ENCODE assay signal across 20 mouse cellular contexts in genomic region chr15:25872118-25872517, GRCm38 (mm10). TPM values are rescaled to one million over a fixed set of nuclear protein-coding genes. Genes with fewer than 3 reads are reported as not detected.
DNase-seq lines count a peak whose midpoint lies in the region; ATAC-seq and TF ChIP-seq lines count a peak whose summit lies in the region.
"Had no signal": no experiment of that assay in that cellular context is flagged by ENCODE, and none has a peak within 500 bp of the region (broad histone marks: within the 10 kb centered on the region; RNA-seq: fewer than 3 reads in every experiment).

No protein-coding gene starts in this region.

- H3K27me3 ChIP-seq in intestine, embryonic 16.5 days (replicated peaks; ENCODE audit: control insufficient read depth, insufficient read depth, low read length), result no peaks in the 10 kb centered on the region
- no peaks in the 10 kb centered on the region for H3K27me3 ChIP-seq in intestine, embryonic 15.5 days (replicated peaks)
- no peaks in the 10 kb centered on the region for H3K27me3 ChIP-seq in C2C12 (ENCODE audit: control insufficient read depth, insufficient read depth, insufficient read length)
- no peaks in the 10 kb centered on the region for H3K27me3 ChIP-seq in embryonic facial prominence, embryonic 11.5 days (ENCODE audit: control insufficient read depth, insufficient read depth, low read length)
- no peaks in the 10 kb centered on the region for H3K27me3 ChIP-seq in limb, embryonic 12.5 days
- H3K27me3 ChIP-seq: neural tube, embryonic 13.5 days had no signal

- TF ChIP-seq CTCF in C2C12 (IDR thresholded peaks at IDR 0.05; ENCODE audit: control insufficient read depth, insufficient read depth, insufficient read length), result no peak

- no peak overlapping the region for H3K4me3 ChIP-seq in intestine, embryonic 16.5 days (ENCODE audit: low read length)
- H3K4me3 ChIP-seq in intestine, embryonic 15.5 days (replicated peaks), result no peak overlapping the region
- H3K4me3 ChIP-seq in C2C12 (ENCODE audit: insufficient read depth, poor library complexity, severe bottlenecking), result no peak overlapping the region
- H3K4me3 ChIP-seq in embryonic facial prominence, embryonic 11.5 days (ENCODE audit: low read depth, low read length), result no peak overlapping the region
- no peak overlapping the region for H3K4me3 ChIP-seq in limb, embryonic 12.5 days (replicated peaks)
- H3K4me3 ChIP-seq: heart, embryonic 10.5 days; midbrain, embryonic 10.5 days; neural tube, embryonic 13.5 days had no signal

- H3K4me2 ChIP-seq in intestine, embryonic 16.5 days (ENCODE audit: low read depth, low read length), result no peak overlapping the region
- no peak overlapping the region for H3K4me2 ChIP-seq in intestine, embryonic 15.5 days (replicated peaks)
- no peak overlapping the region for H3K4me2 ChIP-seq in embryonic facial prominence, embryonic 11.5 days (ENCODE audit: low read depth, low read length)
- H3K4me2 ChIP-seq in limb, embryonic 12.5 days, result peak overlapping the region; percentile 28; the same call in 1 of the 2 replicates
- H3K4me2 ChIP-seq: hindbrain, embryonic 14.5 days; neural tube, embryonic 13.5 days had no signal

- no peaks in the 10 kb centered on the region for H3K4me1 ChIP-seq in intestine, embryonic 16.5 days (ENCODE audit: control insufficient read depth, insufficient read depth, low read length)
- no peaks in the 10 kb centered on the region for H3K4me1 ChIP-seq in intestine, embryonic 15.5 days (replicated peaks)
- H3K4me1 ChIP-seq in embryonic facial prominence, embryonic 11.5 days (ENCODE audit: control insufficient read depth, insufficient read depth, low read length), result no peaks in the 10 kb centered on the region
- peaks cover 21% of the 10 kb centered on the region for H3K4me1 ChIP-seq in limb, embryonic 12.5 days (replicated peaks)

- peaks cover 81% of the 10 kb centered on the region for H3K79me2 ChIP-seq in C2C12 (ENCODE audit: control insufficient read depth, insufficient read depth)

- H3K9ac ChIP-seq in intestine, embryonic 16.5 days (ENCODE audit: low read depth, low read length), result no peak overlapping the region
- no peak overlapping the region for H3K9ac ChIP-seq in intestine, embryonic 15.5 days
- H3K9ac ChIP-seq in embryonic facial prominence, embryonic 11.5 days (replicated peaks; ENCODE audit: low read length), result no peak overlapping the region
- no peak overlapping the region for H3K9ac ChIP-seq in limb, embryonic 12.5 days (replicated peaks)
- H3K9ac ChIP-seq: hindbrain, embryonic 14.5 days; neural tube, embryonic 13.5 days had no signal

- 0 out of 2 replicates have a peak, but pooled peaks have one; percentile 38 for ATAC-seq in intestine, embryonic 16.5 days
- ATAC-seq in intestine, embryonic 15.5 days, result no peak
- peak; percentile 59; the same call in 1 of the 2 replicates for ATAC-seq in embryonic facial prominence, embryonic 11.5 days (replicated peaks; ENCODE audit: insufficient number of reproducible peaks, low FRiP score, low TSS enrichment, low read depth)
- no peak; the same call in 1 of the 2 replicates for ATAC-seq in limb, embryonic 12.5 days (ENCODE audit: insufficient number of reproducible peaks, insufficient read depth, low FRiP score, low TSS enrichment, low read depth)
- ATAC-seq in erythroblast, adult 5-6 weeks (replicated peaks; ENCODE audit: low FRiP score, poor library complexity, severe bottlenecking), result no peak

- no peak for DNase-seq in embryonic facial prominence, embryonic 11.5 days (ENCODE audit: low spot score)
- DNase-seq in thymus, postnatal 25 days, result no peak
- DNase-seq in adrenal gland, postnatal 25 days, result no peak
- DNase-seq: cerebellum, postnatal 10 days; gastrocnemius, postnatal 25 days; heart, postnatal 10 days; kidney, adult 11 months; lung, adult 2 months; lung, postnatal 4 days; right cerebral cortex, postnatal 4 days; thymus, adult 2 months had no signal

- peaks cover 17% of the 10 kb centered on the region for H3K79me3 ChIP-seq in C2C12 (ENCODE audit: low read depth)

- no peak overlapping the region for H3ac ChIP-seq in C2C12 (ENCODE audit: control insufficient read depth, insufficient read length, low read depth)

- no peaks in the 10 kb centered on the region for H3K36me3 ChIP-seq in intestine, embryonic 16.5 days (ENCODE audit: control insufficient read depth, insufficient read depth, low read length)
- H3K36me3 ChIP-seq in intestine, embryonic 15.5 days, result no peaks in the 10 kb centered on the region
- no peaks in the 10 kb centered on the region for H3K36me3 ChIP-seq in C2C12 (ENCODE audit: control insufficient read depth, insufficient read depth)
- no peaks in the 10 kb centered on the region for H3K36me3 ChIP-seq in embryonic facial prominence, embryonic 11.5 days (replicated peaks; ENCODE audit: control insufficient read depth, insufficient read depth, low read depth, low read length)
- H3K36me3 ChIP-seq in limb, embryonic 12.5 days, result no peaks in the 10 kb centered on the region
- H3K36me3 ChIP-seq: heart, embryonic 10.5 days; midbrain, embryonic 10.5 days; neural tube, embryonic 13.5 days had no signal

- H3K9me3 ChIP-seq in intestine, embryonic 16.5 days (ENCODE audit: control insufficient read depth, low read length), result no peaks in the 10 kb centered on the region
- no peaks in the 10 kb centered on the region for H3K9me3 ChIP-seq in intestine, embryonic 15.5 days
- H3K9me3 ChIP-seq in embryonic facial prominence, embryonic 11.5 days (replicated peaks; ENCODE audit: control insufficient read depth, low read length), result no peaks in the 10 kb centered on the region
- H3K9me3 ChIP-seq in limb, embryonic 12.5 days, result no peaks in the 10 kb centered on the region
- H3K9me3 ChIP-seq: heart, embryonic 10.5 days; midbrain, embryonic 10.5 days; neural tube, embryonic 13.5 days had no signal

- H3K27ac ChIP-seq in intestine, embryonic 16.5 days (ENCODE audit: low read length), result no peak overlapping the region
- H3K27ac ChIP-seq in intestine, embryonic 15.5 days, result no peak overlapping the region
- H3K27ac ChIP-seq in embryonic facial prominence, embryonic 11.5 days (replicated peaks; ENCODE audit: low read depth, low read length), result no peak overlapping the region
- H3K27ac ChIP-seq in limb, embryonic 12.5 days, result 0 out of 2 replicates have a peak overlapping the region, but pooled peaks have one; percentile 12
- H3K27ac ChIP-seq: heart, embryonic 10.5 days; hindbrain, embryonic 14.5 days; midbrain, embryonic 10.5 days; neural tube, embryonic 13.5 days had no signal

- 66% methylated on average over 9 of the region's 9 CpGs for WGBS in intestine, embryonic 16.5 days
- WGBS in intestine, embryonic 15.5 days, result 60% methylated on average over 9 of the region's 9 CpGs
- WGBS in embryonic facial prominence, embryonic 11.5 days, result 50% methylated on average over 9 of the region's 9 CpGs
- 36% methylated on average over 9 of the region's 9 CpGs for WGBS in limb, embryonic 12.5 days

TF ChIP-seq in C2C12, 6 proteins besides CTCF, POLR2A, EP300 and RAD21:
- TF ChIP-seq FOSL1 (IDR thresholded peaks at IDR 0.05; ENCODE audit: insufficient read depth, low read length, poor library complexity, severe bottlenecking), result no peak
- TF ChIP-seq MAX (IDR thresholded peaks at IDR 0.05), result no peak
- TF ChIP-seq USF1 (IDR thresholded peaks at IDR 0.05; ENCODE audit: low read depth), result peak; percentile 7

RNA-seq across cellular contexts. Expression of gene Retreg1, which starts 29.1 kb away (rescaled TPM):
- 13.4 and 16.0 TPM in 2 replicates for polyA plus RNA-seq in intestine, embryonic 16.5 days (2015; fragmentation: Nextera tagmentation; extraction: Ambion mirVana)
- polyA plus RNA-seq in intestine, embryonic 15.5 days (2015; fragmentation: Nextera tagmentation; extraction: Ambion mirVana), result 10.7 and 11.4 TPM in 2 replicates
- 32.8 TPM for polyA plus RNA-seq in C2C12 (2012; fragmentation: generic; extraction: Trizol)
- polyA plus RNA-seq in embryonic facial prominence, embryonic 11.5 days (2014; fragmentation: Nextera tagmentation; extraction: Ambion mirVana), result 4.2 and 5.1 TPM in 2 replicates
- 3.2 and 3.4 TPM in 2 replicates for polyA plus RNA-seq in limb, embryonic 12.5 days (2016; fragmentation: Nextera tagmentation; extraction: Ambion mirVana)
- total RNA-seq in erythroblast, adult 5-6 weeks (2015; ENCODE audit: low replicate concordance), result 8.2 and 20.0 TPM in 2 replicates
- 4.6 and 7.8 TPM in 2 replicates for total RNA-seq in erythroblast, adult 5-6 weeks (2017; ENCODE audit: low replicate concordance)
- total RNA-seq in adrenal gland, postnatal 25 days (2021), result 30.1 and 40.7 TPM in 2 replicates

Comparison
In these comparisons a context has a peak if more than half of its experiments do, and no peak if none do; other contexts are left out.
1. ATAC-seq: peak in intestine, embryonic 16.5 days (single experiment) and embryonic facial prominence, embryonic 11.5 days (single experiment); none in intestine, embryonic 15.5 days (single experiment), limb, embryonic 12.5 days (single experiment) and erythroblast, adult 5-6 weeks (single experiment).